Mouse (Mus musculus) forebrain, embryonic 16.5 days (tissue): ENCODE results near the gene Pole4. TPM values are rescaled to one million over a fixed set of nuclear protein-coding genes. Genes with fewer than 3 reads are reported as not detected.

Source experiments
- ATAC-seq: fragments of 200-750 bp; cut with Nextera tagmentation; 2 replicates; pipeline ENCODE4 v1.8.0; 2017; ENCODE audit warnings: mild to moderate bottlenecking, moderate library complexity
- H3K27ac ChIP-seq: fragments of 300-500 bp; sonication (generic); 2 replicates; pipeline ENCODE4 v1.5.1; 2014; ENCODE audit warnings: low read length, control low read depth
- H3K27me3 ChIP-seq: fragments of 300-500 bp; sonication (generic); replicated peaks from 2 replicates; pipeline ENCODE4 v1.6.1; 2014; ENCODE audit warnings: low read length; ENCODE audit not compliant: control insufficient read depth, insufficient read depth
- H3K36me3 ChIP-seq: fragments of 300-500 bp; sonication (generic); 2 replicates; pipeline ENCODE4 v1.6.1; 2014; ENCODE audit not compliant: control insufficient read depth, insufficient read depth
- H3K4me1 ChIP-seq: fragments of 300-500 bp; sonication (generic); replicated peaks from 2 replicates; pipeline ENCODE4 v1.6.1; 2014; ENCODE audit warnings: low read length; ENCODE audit not compliant: control insufficient read depth, insufficient read depth
- H3K4me2 ChIP-seq: fragments of 300-500 bp; sonication (generic); 2 replicates; pipeline ENCODE4 v1.6.1; 2014; ENCODE audit warnings: mild to moderate bottlenecking, low read length, control low read depth
- H3K4me3 ChIP-seq: fragments of 300-500 bp; sonication (generic); replicated peaks from 2 replicates; pipeline ENCODE4 v1.5.1; 2014; ENCODE audit warnings: mild to moderate bottlenecking, low read length, control low read depth
- H3K9ac ChIP-seq: fragments of 300-500 bp; sonication (generic); replicated peaks from 2 replicates; pipeline ENCODE4 v1.6.1; 2014; ENCODE audit warnings: low read depth, low read length, control low read depth
- H3K9me3 ChIP-seq: fragments of 300-500 bp; sonication (generic); 2 replicates; pipeline ENCODE4 v1.6.1; 2016; ENCODE audit warnings: low read length; ENCODE audit not compliant: control insufficient read depth
- WGBS: fragments of 180-500 bp; shearing (Covaris S2); extraction: QIAGEN DNeasy Blood & Tissue Kit; methylation state at CpG from one replicate; pipeline ENCODE4 v1.1.7; 2014; 5-methylcytosine and 5-hydroxymethylcytosine counted together
- polyA plus RNA-seq: library from polyadenylated mRNA; unstranded; fragments of >200 nt; fragmentation: Nextera tagmentation; extraction: Ambion mirVana; gene quantifications from 2 replicates; pipeline ENCODE4 v1.2.1, GENCODE M21; 2015

Gene Pole4
- polyA plus RNA-seq, 1 experiment from 2014 or later, result 107 TPM

DNA sequence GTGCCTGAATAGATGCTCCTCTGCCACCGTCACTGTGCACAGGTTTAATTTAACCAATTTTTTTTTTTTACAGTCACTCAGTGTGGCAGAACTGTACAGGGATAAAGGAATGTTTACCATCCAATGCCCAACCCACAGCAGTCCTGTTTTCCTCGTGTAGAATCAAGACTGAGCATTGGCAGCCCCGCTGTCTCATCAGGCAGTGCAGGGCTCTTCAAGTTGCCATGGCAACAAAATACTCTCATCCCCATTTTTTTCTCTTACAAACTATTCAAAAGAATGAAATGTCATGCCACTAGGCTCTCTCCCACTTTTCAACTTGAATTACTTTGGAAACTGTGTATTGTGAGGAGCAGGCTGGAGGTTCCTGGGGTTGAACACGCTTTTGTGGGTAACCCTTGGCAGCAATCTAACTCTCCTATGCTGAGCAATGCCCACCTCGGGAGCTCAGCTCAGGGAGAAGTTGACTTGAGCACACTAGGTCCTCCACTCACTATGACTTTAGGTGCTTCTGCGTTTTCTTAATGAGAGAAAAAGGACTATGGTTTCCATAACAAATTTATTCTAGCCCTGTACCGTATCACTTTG, 95.7 kb downstream of the Pole4 start:
- H3K4me3 ChIP-seq, result no peak overlapping the region
- no peaks in the 10 kb centered on the region for H3K27me3 ChIP-seq
- no peak overlapping the region for H3K27ac ChIP-seq
- no peaks in the 10 kb centered on the region for H3K36me3 ChIP-seq
- no peaks in the 10 kb centered on the region for H3K9me3 ChIP-seq
- H3K9ac ChIP-seq, result no peak overlapping the region
- 40% methylated on average over 7 of the region's 7 CpGs for WGBS
- peaks cover 9% of the 10 kb centered on the region for H3K4me1 ChIP-seq
- H3K4me2 ChIP-seq, result no peak overlapping the region
- ATAC-seq, result peak; percentile 83

DNA sequence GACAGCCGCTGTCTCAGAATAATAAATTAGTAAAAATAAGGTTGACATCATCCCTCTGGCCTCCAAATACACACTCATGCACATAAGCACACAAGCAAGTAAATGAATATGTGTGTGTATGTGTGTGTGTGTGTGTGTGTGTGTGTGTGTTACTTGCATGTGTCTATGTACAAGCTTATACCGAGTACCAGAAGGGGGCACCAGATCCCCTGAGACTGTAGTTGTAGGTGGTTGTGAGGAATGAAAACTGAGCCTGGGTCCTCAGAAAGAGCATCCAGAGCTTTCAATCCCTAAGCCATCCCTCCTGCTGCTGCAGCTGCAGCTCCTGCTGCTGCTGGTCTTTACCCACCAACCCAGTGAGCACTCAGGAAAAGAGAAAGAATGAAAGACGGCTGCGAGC, 96.4 kb downstream of the Pole4 start:
- Histone ChIP-seq H3K9me3 (no peaks in the 10 kb centered on the region), H3K4me1 (peaks cover 10% of the 10 kb centered on the region), H3K4me3 (no peak overlapping the region), H3K27ac (0 out of 2 replicates have a peak overlapping the region, but pooled peaks have one; percentile 8), H3K4me2 (no peak overlapping the region), H3K27me3 (no peaks in the 10 kb centered on the region), H3K36me3 (no peaks in the 10 kb centered on the region), H3K9ac (no peak overlapping the region)
- ATAC-seq, result no peak
- WGBS, result 81% methylated on average over 4 of the region's 4 CpGs

DNA sequence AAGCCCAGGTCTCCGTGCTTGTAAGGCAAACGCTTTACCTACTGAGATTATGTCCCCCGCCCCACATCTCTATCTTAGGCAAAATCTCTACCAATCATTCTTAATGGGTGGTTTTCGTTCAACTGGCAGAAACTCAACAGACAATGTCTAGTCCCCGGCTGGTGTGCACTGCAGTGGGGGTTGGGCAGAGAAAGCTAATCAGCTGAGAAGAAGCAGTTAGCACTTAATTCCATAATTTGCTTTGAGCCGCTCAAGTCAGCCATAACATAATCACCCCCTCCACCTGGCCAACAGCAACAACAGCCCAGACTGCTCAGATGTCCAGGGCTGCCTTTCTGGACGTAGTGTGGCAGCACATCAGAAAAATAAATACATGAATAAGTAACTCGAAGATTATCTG, 100.4 kb downstream of the Pole4 start:
- ATAC-seq, result no peak

DNA sequence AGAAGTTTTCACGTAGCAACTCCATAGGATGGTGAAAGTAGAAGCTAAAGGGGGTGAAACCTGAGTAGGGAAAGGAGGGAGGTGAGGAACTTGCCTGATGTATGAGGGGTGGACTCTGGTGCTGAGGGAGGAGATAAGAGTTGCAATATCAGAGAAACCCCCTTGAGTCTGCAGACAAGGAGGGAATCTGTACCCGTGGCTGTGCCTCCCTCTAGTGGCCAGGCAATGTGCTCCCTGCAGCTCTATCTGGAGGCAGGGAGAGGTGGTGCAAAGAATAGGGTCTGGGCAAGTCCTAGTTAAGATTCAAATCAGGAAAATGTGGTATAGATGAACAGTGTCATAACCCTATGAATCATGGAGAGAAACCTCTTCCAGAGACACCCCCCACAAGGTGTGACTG, 101.5 kb downstream of the Pole4 start:
- H3K9ac ChIP-seq, result no peak overlapping the region
- H3K27me3 ChIP-seq, result no peaks in the 10 kb centered on the region
- no peaks in the 10 kb centered on the region for H3K9me3 ChIP-seq
- H3K4me3 ChIP-seq, result no peak overlapping the region
- H3K36me3 ChIP-seq, result no peaks in the 10 kb centered on the region
- H3K27ac ChIP-seq, result no peak overlapping the region
- WGBS, result 48% methylated on average over 2 of the region's 2 CpGs
- no peak overlapping the region for H3K4me2 ChIP-seq
- H3K4me1 ChIP-seq, result peaks cover 4% of the 10 kb centered on the region
- ATAC-seq, result peak; percentile 67; the same call in 1 of the 2 replicates

More for the DNA sequence above, 100.4 kb downstream of the Pole4 start:
- H3K4me2 ChIP-seq, result peak overlapping the region; percentile 13; the same call in 1 of the 2 replicates
- no peak overlapping the region for H3K9ac ChIP-seq
- no peak overlapping the region for H3K27ac ChIP-seq
- no peak overlapping the region for H3K4me3 ChIP-seq
- H3K36me3 ChIP-seq, result no peaks in the 10 kb centered on the region
- H3K4me1 ChIP-seq, result peaks cover 10% of the 10 kb centered on the region
- H3K9me3 ChIP-seq, result no peaks in the 10 kb centered on the region
- no peaks in the 10 kb centered on the region for H3K27me3 ChIP-seq
- 21% methylated on average over 8 of the region's 8 CpGs for WGBS

DNA sequence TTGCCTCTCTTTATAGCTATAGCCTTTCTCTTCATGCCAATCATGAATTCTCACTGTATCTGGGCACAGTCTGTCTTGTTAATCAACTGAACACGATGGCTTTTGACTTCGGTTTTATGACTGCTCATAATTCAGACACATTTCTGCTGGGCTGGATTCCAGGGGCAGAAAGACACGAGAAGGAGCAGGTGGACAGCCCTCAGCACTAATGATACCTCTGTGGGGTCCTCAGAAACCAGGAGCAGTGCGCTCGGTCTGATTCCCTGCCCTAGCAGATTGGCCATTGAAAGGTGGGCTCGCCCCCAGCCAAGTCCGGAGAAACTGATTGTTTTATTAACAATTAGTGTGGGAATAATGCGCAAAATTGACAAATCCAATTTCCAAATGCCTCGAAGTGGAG, 101.9 kb downstream of the Pole4 start:
- Histone ChIP-seq H3K9ac (no peak overlapping the region), H3K4me1 (peaks cover 4% of the 10 kb centered on the region), H3K4me3 (no peak overlapping the region), H3K9me3 (no peaks in the 10 kb centered on the region), H3K36me3 (no peaks in the 10 kb centered on the region), H3K27me3 (no peaks in the 10 kb centered on the region), H3K27ac (no peak overlapping the region), H3K4me2 (no peak overlapping the region)
- no peak for ATAC-seq
- 78% methylated on average over 9 of the region's 9 CpGs for WGBS

DNA sequence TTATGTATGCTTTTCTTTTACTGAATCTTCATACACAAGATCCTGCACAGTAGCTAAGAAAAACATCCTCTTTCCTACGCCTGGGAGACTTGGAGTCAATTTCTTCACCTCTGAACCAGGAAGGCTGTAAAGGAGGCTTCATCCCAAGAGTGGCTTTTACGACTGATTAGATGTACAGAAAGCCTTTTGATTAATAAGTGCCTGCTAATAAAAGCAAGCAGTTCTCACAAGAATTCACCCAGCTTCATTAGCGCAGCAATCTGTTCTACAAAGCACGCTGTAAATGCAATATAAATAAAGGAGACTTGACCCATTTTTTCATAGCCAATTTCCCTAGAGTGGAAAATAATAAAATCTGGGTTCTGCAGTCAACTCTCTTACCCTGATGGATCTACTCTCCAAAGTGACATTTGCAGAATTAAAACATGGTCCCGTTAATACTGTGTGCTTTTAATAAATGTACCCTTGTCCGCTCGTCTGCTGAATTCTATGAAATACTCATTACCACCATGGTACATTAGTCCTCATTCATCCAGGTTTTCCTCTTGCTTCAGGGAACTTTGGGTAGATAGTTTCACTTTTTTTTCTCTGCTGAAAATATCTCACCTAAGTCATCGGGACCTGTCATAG, 109.6 kb downstream of the Pole4 start:
- 26% methylated on average over 8 of the region's 8 CpGs for WGBS
- Histone ChIP-seq H3K4me1 (no peaks in the 10 kb centered on the region), H3K4me3 (no peak overlapping the region), H3K27me3 (no peaks in the 10 kb centered on the region), H3K4me2 (no peak overlapping the region), H3K9ac (no peak overlapping the region), H3K36me3 (no peaks in the 10 kb centered on the region), H3K9me3 (peaks cover 3% of the 10 kb centered on the region; the same call in 1 of the 2 replicates), H3K27ac (no peak overlapping the region)
- ATAC-seq, result peak; percentile 26; the same call in 1 of the 2 replicates

DNA sequence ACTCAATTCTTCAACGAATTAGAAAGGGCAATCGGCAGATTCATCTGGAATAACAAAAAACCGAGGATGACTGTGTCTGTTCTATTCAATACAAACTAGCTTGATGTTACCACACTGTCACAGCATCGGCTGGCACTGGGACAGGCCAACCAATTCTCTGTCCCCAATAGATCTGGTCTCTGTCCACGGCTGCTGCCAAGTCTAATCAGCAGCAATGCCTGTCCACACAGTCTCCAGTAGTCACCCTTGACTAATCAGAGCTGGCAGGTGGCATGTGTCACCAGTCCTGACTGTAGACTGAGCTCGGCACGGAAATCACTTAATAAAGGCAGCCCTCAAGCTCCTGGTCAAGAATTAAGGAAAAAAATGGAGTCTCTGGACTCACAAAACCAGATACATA, 115.8 kb downstream of the Pole4 start:
- Histone ChIP-seq H3K4me3 (no peak overlapping the region), H3K27ac (no peak overlapping the region), H3K4me1 (no peaks in the 10 kb centered on the region), H3K36me3 (no peaks in the 10 kb centered on the region), H3K9ac (no peak overlapping the region), H3K4me2 (no peak overlapping the region), H3K9me3 (no peaks in the 10 kb centered on the region), H3K27me3 (no peaks in the 10 kb centered on the region)
- 80% methylated on average over 7 of the region's 7 CpGs for WGBS
- ATAC-seq, result 0 out of 2 replicates have a peak, but pooled peaks have one; percentile 36

DNA sequence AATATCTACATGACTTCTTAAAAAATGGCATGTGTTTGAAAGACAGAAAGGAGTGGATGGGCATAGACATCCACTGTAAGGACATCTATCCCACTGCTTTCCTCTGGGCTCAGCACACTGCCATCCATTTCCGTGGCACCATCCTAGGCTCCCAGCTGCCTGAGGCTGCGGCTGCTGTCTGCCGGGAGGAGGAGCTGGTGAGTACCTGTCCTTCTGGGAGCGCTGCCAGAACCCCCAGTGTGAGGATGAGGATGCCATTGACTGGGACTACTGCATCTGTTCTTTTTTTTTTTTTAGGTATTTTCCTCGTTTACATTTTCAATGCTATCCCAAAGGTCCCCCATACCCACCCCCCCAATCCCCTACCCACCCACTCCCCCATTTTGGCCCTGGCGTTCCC, 119.8 kb downstream of the Pole4 start:
- no peaks in the 10 kb centered on the region for H3K9me3 ChIP-seq
- H3K9ac ChIP-seq, result no peak overlapping the region
- no peaks in the 10 kb centered on the region for H3K36me3 ChIP-seq
- H3K27ac ChIP-seq, result no peak overlapping the region
- ATAC-seq, result no peak
- H3K4me1 ChIP-seq, result no peaks in the 10 kb centered on the region
- WGBS, result 33% methylated on average over 5 of the region's 6 CpGs
- H3K4me2 ChIP-seq, result no peak overlapping the region
- no peaks in the 10 kb centered on the region for H3K27me3 ChIP-seq
- H3K4me3 ChIP-seq, result no peak overlapping the region

DNA sequence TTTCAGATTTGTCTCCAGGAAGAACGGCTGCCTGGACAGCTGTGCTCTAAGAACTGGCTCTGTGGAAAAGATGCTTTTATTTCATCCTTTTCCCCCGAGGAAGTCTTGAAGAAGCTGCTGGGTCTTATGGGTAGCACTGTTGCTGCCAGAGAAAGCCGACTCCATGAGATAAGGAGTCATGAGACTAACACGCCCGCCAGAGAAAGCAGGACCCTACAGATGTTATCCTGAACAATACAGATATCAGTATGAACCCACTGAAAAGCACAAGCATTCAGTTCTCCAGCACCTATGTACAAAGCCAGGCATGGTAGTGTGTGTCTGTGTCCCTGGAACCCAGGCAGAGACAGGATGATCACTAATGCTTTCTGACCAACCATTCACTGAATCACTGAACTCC, 129.7 kb downstream of the Pole4 start:
- 94% methylated on average over 5 of the region's 5 CpGs for WGBS
- Histone ChIP-seq H3K4me3 (no peak overlapping the region), H3K27me3 (no peaks in the 10 kb centered on the region), H3K36me3 (no peaks in the 10 kb centered on the region), H3K4me2 (no peak overlapping the region), H3K27ac (no peak overlapping the region), H3K9me3 (no peaks in the 10 kb centered on the region), H3K9ac (no peak overlapping the region), H3K4me1 (no peaks in the 10 kb centered on the region)
- no peak for ATAC-seq
